Mouse (Mus musculus): ENCODE data around the gene Apoo. TPM values are rescaled to one million over a fixed set of nuclear protein-coding genes. Genes with fewer than 3 reads are reported as not detected.
"Not testable (repeated sequence)": the region's sequence is repeated elsewhere in the genome, so short reads cannot be mapped to it uniquely, and the experiment has no call there.

Gene Apoo
- total and polyA plus RNA-seq, 2 experiments from 2014 or later = 76.6 to 142 TPM

DNA sequence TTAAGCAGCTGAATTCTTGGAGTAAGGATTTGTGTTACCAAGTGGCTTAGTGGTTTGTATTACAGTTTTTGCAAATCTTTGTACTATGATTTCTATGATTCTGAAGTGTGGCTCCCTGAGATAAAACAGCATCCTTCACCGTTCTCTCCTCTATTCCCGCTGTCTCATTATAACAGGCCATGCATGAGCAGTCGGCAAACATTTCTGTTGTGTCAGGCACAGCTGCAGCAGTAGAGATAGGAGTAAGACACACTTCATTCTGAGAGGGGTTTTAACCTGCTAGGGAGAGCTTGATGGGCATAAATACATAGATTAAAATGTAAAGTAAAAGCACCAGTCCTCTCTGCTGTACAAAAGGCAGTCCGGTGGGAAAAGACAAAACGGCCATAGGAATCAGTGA lies 11.8 kb downstream of the Apoo start:
- 0 out of 2 replicates have a peak, but pooled peaks cover 4% of the 10 kb centered on the region for H3K36me3 ChIP-seq (ENCODE audit: insufficient read depth)
- 69% methylated on average over 5 of the region's 5 CpGs for WGBS
- no peaks in the 10 kb centered on the region for H3K4me1 ChIP-seq (ENCODE audit: insufficient read depth)
- no peak overlapping the region for H3K27ac ChIP-seq (ENCODE audit: low read depth, low read length)
- DNase-seq = no peak
- H3K9me3 ChIP-seq (ENCODE audit: low read length) = no peaks in the 10 kb centered on the region
- no peak overlapping the region for H3K4me3 ChIP-seq (ENCODE audit: low read depth, low read length)
- no peak for ATAC-seq
- H3K4me2 ChIP-seq (ENCODE audit: low read depth) = no peak overlapping the region
- H3K9ac ChIP-seq = no peak overlapping the region
- no peak for TF ChIP-seq CTCF (IDR thresholded peaks at IDR 0.05; ENCODE audit: low read depth)
- H3K27me3 ChIP-seq (ENCODE audit: insufficient read depth, low read length) = no peaks in the 10 kb centered on the region; the same call in 1 of the 2 replicates

DNA sequence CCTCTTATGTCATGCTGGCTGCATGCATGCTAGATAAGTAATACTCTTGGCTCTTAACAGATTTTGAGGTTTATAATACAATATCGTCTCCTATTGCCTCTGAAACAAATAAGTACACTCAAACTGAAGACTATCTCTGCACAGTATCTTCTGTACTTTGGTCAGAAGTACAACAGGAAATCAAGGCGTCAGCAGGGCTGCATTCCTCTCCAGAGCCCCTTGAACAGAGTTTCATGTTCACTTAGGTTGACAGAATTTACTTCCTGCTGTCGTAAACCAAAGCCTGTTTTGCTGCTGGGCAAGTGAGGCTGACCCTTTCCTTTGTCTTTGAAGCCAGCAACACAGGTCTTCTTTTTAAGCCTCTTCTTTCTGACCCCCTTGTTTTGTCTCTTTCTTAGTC lies 42.1 kb downstream of the Apoo start:
- no peaks in the 10 kb centered on the region for H3K9me3 ChIP-seq (ENCODE audit: low read length)

DNA sequence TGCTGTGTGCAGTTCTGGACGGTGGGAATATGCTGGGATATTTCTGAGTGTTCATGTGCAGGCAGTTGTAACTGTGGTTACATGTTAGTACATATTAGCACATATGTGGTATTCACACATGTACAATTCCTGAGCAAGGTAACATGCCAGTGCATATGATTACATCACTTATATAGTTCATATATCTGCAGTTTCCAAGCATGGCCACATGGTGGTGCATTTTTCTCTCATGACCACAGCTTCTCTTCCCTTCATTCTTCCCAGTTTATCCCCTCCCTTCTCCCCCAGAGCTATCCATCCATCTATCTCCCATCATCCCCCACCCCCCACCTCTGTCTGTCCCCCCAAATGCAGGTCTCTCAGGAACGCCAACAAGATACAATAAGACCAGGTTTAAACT lies 53.3 kb downstream of the Apoo start:
- Histone ChIP-seq H3K9me3 (ENCODE audit: low read length) (no peaks in the 10 kb centered on the region), H3K27ac (ENCODE audit: low read depth, low read length) (no peak overlapping the region), H3K9ac (no peak overlapping the region), H3K36me3 (ENCODE audit: insufficient read depth) (no peaks in the 10 kb centered on the region), H3K27me3 (ENCODE audit: insufficient read depth, low read length) (no peaks in the 10 kb centered on the region), H3K4me2 (ENCODE audit: low read depth) (no peak overlapping the region), H3K4me1 (ENCODE audit: insufficient read depth) (no peaks in the 10 kb centered on the region), H3K4me3 (ENCODE audit: low read depth, low read length) (no peak overlapping the region)
- 87% methylated on average over 2 of the region's 2 CpGs for WGBS
- peak; percentile 42 for TF ChIP-seq CTCF (IDR thresholded peaks at IDR 0.05; ENCODE audit: low read depth)
- DNase-seq (peak; percentile 3), ATAC-seq (0 out of 2 replicates have a peak, but pooled peaks have one; percentile 23)

More for the DNA sequence above, 42.1 kb downstream of the Apoo start:
- Histone ChIP-seq H3K4me2 (ENCODE audit: low read depth) (no peak overlapping the region), H3K4me1 (ENCODE audit: insufficient read depth) (no peaks in the 10 kb centered on the region), H3K4me3 (ENCODE audit: low read depth, low read length) (no peak overlapping the region), H3K9ac (no peak overlapping the region), H3K27me3 (ENCODE audit: insufficient read depth, low read length) (no peaks in the 10 kb centered on the region), H3K27ac (ENCODE audit: low read depth, low read length) (no peak overlapping the region), H3K36me3 (ENCODE audit: insufficient read depth) (no peaks in the 10 kb centered on the region)
- TF ChIP-seq CTCF (IDR thresholded peaks at IDR 0.05; ENCODE audit: low read depth) = no peak
- no peak for ATAC-seq
- DNase-seq = no peak
- WGBS = 57% methylated on average over 3 of the region's 3 CpGs

DNA sequence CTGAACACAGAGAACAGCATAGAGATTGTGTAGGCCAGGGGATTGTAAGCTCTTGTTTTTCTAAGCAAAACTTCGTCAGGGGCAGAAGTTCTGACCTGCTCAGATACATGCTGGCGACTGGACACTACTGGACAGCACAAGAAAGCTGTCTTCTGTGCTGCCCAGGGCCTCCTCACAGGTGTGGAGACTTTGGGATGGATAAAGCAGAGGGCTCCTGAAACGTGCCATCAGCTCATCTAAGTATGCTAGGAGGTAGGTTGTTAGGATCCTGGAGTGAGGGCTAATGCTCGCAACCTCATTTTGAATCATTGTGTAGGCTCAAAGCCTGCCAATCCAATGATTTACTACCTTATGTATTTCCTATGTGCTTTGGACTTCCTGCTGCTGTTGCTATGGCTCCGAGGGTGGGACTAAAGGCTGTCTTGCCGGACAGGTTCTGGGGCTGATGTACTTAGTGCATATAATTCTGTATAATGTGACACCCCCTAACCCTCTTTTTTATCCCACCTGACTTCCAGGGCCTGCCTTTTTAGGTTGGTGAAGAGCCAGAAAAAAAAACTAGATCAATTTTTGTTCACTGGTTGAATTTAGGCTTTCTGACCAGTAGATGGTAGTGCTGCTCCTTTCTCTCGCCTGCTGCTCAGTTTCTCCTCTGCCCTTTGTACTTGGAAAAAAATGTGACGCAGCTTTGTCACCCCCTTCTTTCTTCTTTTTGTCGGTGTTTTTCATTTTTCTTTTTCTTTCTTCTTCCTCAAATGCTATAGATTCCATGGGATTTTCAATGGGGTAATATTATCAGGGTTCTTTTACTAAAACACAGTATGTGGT lies 64.8 kb downstream of the Apoo start:
- Histone ChIP-seq H3K27ac (ENCODE audit: low read depth, low read length) (no peak overlapping the region), H3K4me1 (ENCODE audit: insufficient read depth) (no peaks in the 10 kb centered on the region), H3K27me3 (ENCODE audit: insufficient read depth, low read length) (no peaks in the 10 kb centered on the region), H3K4me3 (ENCODE audit: low read depth, low read length) (no peak overlapping the region), H3K4me2 (ENCODE audit: low read depth) (no peak overlapping the region), H3K36me3 (ENCODE audit: insufficient read depth) (no peaks in the 10 kb centered on the region), H3K9ac (no peak overlapping the region), H3K9me3 (ENCODE audit: low read length) (no peaks in the 10 kb centered on the region)
- peak; percentile 72 for TF ChIP-seq CTCF (IDR thresholded peaks at IDR 0.05; ENCODE audit: low read depth)
- DNase-seq (peak; percentile 64), ATAC-seq (peak; percentile 92)
- 41% methylated on average over 9 of the region's 9 CpGs for WGBS

DNA sequence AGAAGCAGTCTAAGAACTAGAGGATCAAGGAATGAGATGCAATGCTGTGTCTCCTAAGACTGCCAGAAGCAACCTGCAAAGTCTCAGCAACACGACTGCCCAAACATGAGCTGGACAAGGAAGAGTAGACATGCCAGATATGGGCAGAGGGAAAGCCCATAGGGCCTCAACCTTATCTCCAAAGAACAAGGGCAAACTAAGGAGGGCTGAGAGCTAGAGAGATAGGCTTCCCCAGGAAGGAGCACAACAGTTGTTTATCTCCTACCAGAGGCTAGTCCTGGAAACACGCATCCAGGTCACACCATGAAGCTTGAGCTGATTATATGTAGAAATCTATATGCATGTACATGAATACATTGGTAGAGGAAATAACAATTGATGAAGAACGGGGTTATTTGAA lies 78.5 kb downstream of the Apoo start:
- not testable (repeated sequence) for H3K9ac ChIP-seq; H3K27me3 ChIP-seq (ENCODE audit: insufficient read depth, low read length); H3K4me2 ChIP-seq (ENCODE audit: low read depth); H3K4me1 ChIP-seq (ENCODE audit: insufficient read depth); ATAC-seq; H3K9me3 ChIP-seq (ENCODE audit: low read length); H3K4me3 ChIP-seq (ENCODE audit: low read depth, low read length); H3K36me3 ChIP-seq (ENCODE audit: insufficient read depth); DNase-seq; H3K27ac ChIP-seq (ENCODE audit: low read depth, low read length)
- WGBS = no CpG with 5 or more reads among the region's 3 CpGs

DNA sequence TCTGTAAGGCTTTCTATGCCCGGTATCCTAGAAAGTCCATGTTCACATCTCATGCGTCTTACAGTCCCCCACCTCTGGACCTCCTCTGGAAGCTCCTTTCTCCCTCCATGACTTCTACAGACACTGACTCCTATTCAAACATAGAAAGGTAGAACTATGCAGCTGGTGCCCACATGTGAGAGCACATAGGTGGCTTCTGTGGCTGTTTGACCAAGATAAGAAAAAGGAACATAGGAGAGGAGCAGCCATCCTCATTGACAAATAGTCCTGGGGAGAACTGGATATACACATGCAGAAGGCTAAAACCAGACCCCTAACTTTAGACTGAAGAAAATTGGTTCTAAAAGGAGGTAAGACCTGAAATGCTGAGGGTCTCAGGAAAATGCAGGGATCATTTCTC lies 79.1 kb downstream of the Apoo start:
- ATAC-seq; H3K27ac ChIP-seq (ENCODE audit: low read depth, low read length); H3K9ac ChIP-seq; H3K36me3 ChIP-seq (ENCODE audit: insufficient read depth); DNase-seq; H3K4me2 ChIP-seq (ENCODE audit: low read depth); H3K9me3 ChIP-seq (ENCODE audit: low read length); H3K4me3 ChIP-seq (ENCODE audit: low read depth, low read length); H3K27me3 ChIP-seq (ENCODE audit: insufficient read depth, low read length); H3K4me1 ChIP-seq (ENCODE audit: insufficient read depth): not testable (repeated sequence)
- WGBS = 98% methylated on average over 2 of the region's 2 CpGs

DNA sequence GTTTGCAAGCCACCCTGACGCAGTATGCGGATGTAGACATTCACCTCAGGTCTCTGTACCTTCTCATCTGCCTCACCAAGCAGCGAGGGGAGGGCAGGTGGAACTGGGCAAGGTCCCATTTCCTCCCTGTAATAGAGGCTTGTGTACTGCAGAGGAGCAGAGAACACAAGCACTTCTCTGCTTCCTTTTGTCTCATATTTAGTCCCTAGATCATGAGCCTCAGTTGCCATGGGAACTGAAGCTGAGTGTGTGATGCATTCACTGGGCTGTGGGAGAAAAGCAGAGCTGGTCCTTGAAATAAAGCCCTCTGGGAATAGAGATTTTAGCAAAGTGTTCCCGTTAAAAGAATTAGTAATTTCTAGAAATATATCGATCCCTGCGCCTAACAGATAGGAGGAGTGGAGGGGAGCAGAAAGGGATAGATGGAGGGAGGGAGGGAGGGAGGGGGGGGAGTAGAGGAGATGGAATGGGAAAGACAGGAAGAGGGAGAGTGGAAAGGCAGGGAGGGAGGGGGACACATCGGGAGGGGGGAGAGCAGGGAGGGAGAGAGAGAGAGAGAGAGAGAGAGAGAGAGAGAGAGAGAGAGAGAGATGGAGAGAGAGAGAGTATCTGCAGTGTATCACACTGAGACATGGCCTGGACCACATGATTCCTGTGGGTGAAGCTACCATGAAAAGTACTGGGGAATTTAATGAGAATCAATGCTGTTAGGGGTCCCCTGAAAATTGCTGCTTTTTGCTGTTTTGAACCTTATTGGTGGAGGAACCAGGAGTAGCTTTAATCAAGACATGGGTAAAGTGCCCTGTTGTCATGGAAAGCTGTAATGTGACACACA lies 83.3 kb downstream of the Apoo start:
- not testable (repeated sequence) for H3K27ac ChIP-seq (ENCODE audit: low read depth, low read length); H3K27me3 ChIP-seq (ENCODE audit: insufficient read depth, low read length); H3K4me3 ChIP-seq (ENCODE audit: low read depth, low read length); H3K9ac ChIP-seq; DNase-seq; H3K36me3 ChIP-seq (ENCODE audit: insufficient read depth); H3K4me2 ChIP-seq (ENCODE audit: low read depth); H3K4me1 ChIP-seq (ENCODE audit: insufficient read depth); H3K9me3 ChIP-seq (ENCODE audit: low read length)
- ATAC-seq = peak; percentile 94
- WGBS = no CpG with 5 or more reads among the region's 7 CpGs

Data from forebrain, postnatal 0 days (tissue).